ENCODE assay signal across 8 mouse cellular contexts in the genomic region with DNA sequence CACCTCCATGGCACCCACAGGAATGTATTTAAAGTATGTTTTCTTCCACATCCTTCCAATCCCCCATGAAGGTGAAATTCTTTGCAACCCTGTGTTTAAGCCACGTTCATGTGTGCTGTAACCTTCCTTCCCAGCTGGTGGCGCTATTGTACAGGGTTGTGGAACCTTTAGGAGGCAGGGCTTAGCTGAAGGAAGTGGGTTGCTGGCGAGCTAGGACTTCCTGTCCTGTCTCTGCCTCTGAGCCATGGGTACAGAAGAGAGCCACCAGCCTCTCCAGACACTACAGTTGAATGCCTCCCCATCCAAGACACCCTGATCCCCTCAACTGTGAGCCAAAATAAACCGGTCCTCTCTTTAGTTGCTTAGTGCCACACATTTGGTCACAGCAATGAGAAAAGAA. TPM values are rescaled to one million over a fixed set of nuclear protein-coding genes. Genes with fewer than 3 reads are reported as not detected.
DNase-seq lines count a peak whose midpoint lies in the region; ATAC-seq and TF ChIP-seq lines count a peak whose summit lies in the region.

No protein-coding gene starts in this region.

- POLR2A ChIA-PET in Patski (lab: Charles Lee) = no interaction called here

- in situ Hi-C loops in Patski (cut with MboI; ENCODE audit: low pct_unique_long_range_greater_than_20kb) = loop anchor here (5.0 kb wide), 2 partner anchors 186 to 351 kb away; no protein-coding TSS in a partner anchor

- no peak for TF ChIP-seq POLR2A in thymus, adult 2 months (IDR thresholded peaks at IDR 0.05; ENCODE audit: control insufficient read depth, extremely low read depth, insufficient read depth, low read length, poor library complexity)

- no peaks in the 10 kb centered on the region for H3K9me3 ChIP-seq in heart, embryonic 10.5 days

- peak; percentile 22 for TF ChIP-seq CTCF in left cerebral cortex, adult 2 months (IDR thresholded peaks at IDR 0.05)
- peak; percentile 56 for TF ChIP-seq CTCF in Patski (IDR thresholded peaks at IDR 0.05)
- TF ChIP-seq CTCF in thymus, adult 2 months (IDR thresholded peaks at IDR 0.05; ENCODE audit: borderline replicate concordance, control insufficient read depth, extremely low read depth, insufficient read depth, low read length, poor library complexity) = no peak

- CTCF ChIA-PET in Patski (lab: Charles Lee) = interaction anchor here (1.4 to 3.8 kb wide), 10 partner anchors 8 to 830 kb away, joined by 4 to 26 read pairs (median 10); no protein-coding TSS in a partner anchor

- no peaks in the 10 kb centered on the region for H3K4me1 ChIP-seq in thymus, adult 2 months (replicated peaks; ENCODE audit: control insufficient read depth, insufficient read depth, low read length)
- H3K4me1 ChIP-seq in heart, embryonic 10.5 days = no peaks in the 10 kb centered on the region

- intact Hi-C loops in left cerebral cortex, adult 2 months (cut with DNase I) = loop anchor here (5.0 kb wide), 2 partner anchors 61 to 101 kb away; no protein-coding TSS in a partner anchor
- intact Hi-C loops in left cerebral cortex, postnatal 14 days (cut with DNase I) = loop anchor here (2.0 to 5.0 kb wide), 2 partner anchors 81 to 185 kb away; no protein-coding TSS in a partner anchor

- no peak overlapping the region for H3K4me3 ChIP-seq in left cerebral cortex, adult 2 months
- no peak overlapping the region for H3K4me3 ChIP-seq in thymus, adult 2 months (ENCODE audit: control insufficient read depth, insufficient read depth, low read length)
- H3K4me3 ChIP-seq in heart, embryonic 10.5 days = no peak overlapping the region

- no peak overlapping the region for H3K27ac ChIP-seq in left cerebral cortex, adult 2 months
- no peak overlapping the region for H3K27ac ChIP-seq in thymus, adult 2 months (ENCODE audit: control insufficient read depth, insufficient read depth, low read length)
- H3K27ac ChIP-seq in heart, embryonic 10.5 days = no peak overlapping the region

- 57% methylated on average over 4 of the region's 4 CpGs for WGBS in thymus, adult 2 months
- WGBS in heart, embryonic 10.5 days = 58% methylated on average over 4 of the region's 4 CpGs

- H3K36me3 ChIP-seq in thymus, adult 2 months (ENCODE audit: control insufficient read depth, insufficient read depth, low read length) = no peaks in the 10 kb centered on the region
- H3K36me3 ChIP-seq in heart, embryonic 10.5 days = no peaks in the 10 kb centered on the region

- ATAC-seq in Patski = no peak

- no peaks in the 10 kb centered on the region for H3K27me3 ChIP-seq in Patski
- H3K27me3 ChIP-seq in thymus, adult 2 months (ENCODE audit: control insufficient read depth, insufficient read depth, low read length) = no peaks in the 10 kb centered on the region
- H3K27me3 ChIP-seq in heart, embryonic 10.5 days (ENCODE audit: insufficient read depth, poor library complexity, severe bottlenecking) = no peaks in the 10 kb centered on the region

- DNase-seq in left cerebral cortex, adult 2 months (ENCODE audit: extremely low spot score in 1 of 2, low spot score in 2 of 2) = no peak
- DNase-seq in left cerebral cortex, postnatal 14 days (ENCODE audit: low spot score in 2 of 2) = no peak
- DNase-seq in Patski (ENCODE audit: low read depth, low spot score) = no peak
- peak; percentile 46 to 61 for DNase-seq in kidney, postnatal 4 days
- peak; percentile 45 for DNase-seq in thymus, adult 2 months
- no peak for DNase-seq in cerebellum, adult 11 months
- DNase-seq in heart, embryonic 10.5 days (ENCODE audit: low spot score) = no peak
- no peak for DNase-seq in right cerebral cortex, postnatal 36 days (ENCODE audit: low spot score in 2 of 2)

RNA-seq across cellular contexts. Expression of gene Piwil4, which starts 42.6 kb away (rescaled TPM):
- total RNA-seq in left cerebral cortex, adult 2 months (2021) = not detected
- not detected for total RNA-seq in left cerebral cortex, postnatal 14 days (2021)
- polyA plus RNA-seq in Patski (2021) = 0.17 TPM
- 1.0 and 1.1 TPM in 2 replicates for polyA plus RNA-seq in thymus, adult 2 months (2012; rRNA removed)
- not detected in 2 replicates for polyA plus RNA-seq in heart, embryonic 10.5 days (2016; fragmentation: Nextera tagmentation; extraction: Ambion mirVana)

RNA-seq across cellular contexts. Expression of gene Amotl1, which starts 53.0 kb away (rescaled TPM):
- total RNA-seq in left cerebral cortex, adult 2 months (2021) = 10 to 100 TPM; 17.6 to 18.8 TPM
- total RNA-seq in left cerebral cortex, postnatal 14 days (2021) = 10 to 100 TPM; 12.9 to 15.8 TPM
- 44.1 TPM for polyA plus RNA-seq in Patski (2021)
- polyA plus RNA-seq in thymus, adult 2 months (2012; rRNA removed) = 11.1 and 14.5 TPM in 2 replicates
- polyA plus RNA-seq in heart, embryonic 10.5 days (2016; fragmentation: Nextera tagmentation; extraction: Ambion mirVana) = 16.8 and 18.6 TPM in 2 replicates

RNA-seq across cellular contexts. Expression of gene Fut4, which starts 54.3 kb away (rescaled TPM):
- under 1 TPM; 0.09 to 0.19 TPM for total RNA-seq in left cerebral cortex, adult 2 months (2021)
- under 1 TPM; 0.36 to 0.55 TPM for total RNA-seq in left cerebral cortex, postnatal 14 days (2021)
- polyA plus RNA-seq in Patski (2021) = 0.03 TPM
- 2.3 and 2.7 TPM in 2 replicates for polyA plus RNA-seq in thymus, adult 2 months (2012; rRNA removed)
- 3.3 and 4.0 TPM in 2 replicates for polyA plus RNA-seq in heart, embryonic 10.5 days (2016; fragmentation: Nextera tagmentation; extraction: Ambion mirVana)

Comparison
In these comparisons a context has a peak if more than half of its experiments do, and no peak if none do; other contexts are left out.
1. DNase-seq: peak in kidney, postnatal 4 days (2 of 2) and thymus, adult 2 months (single experiment); none in left cerebral cortex, adult 2 months (0 of 2), left cerebral cortex, postnatal 14 days (0 of 2), Patski (single experiment), cerebellum, adult 11 months (single experiment), heart, embryonic 10.5 days (single experiment) and right cerebral cortex, postnatal 36 days (0 of 2).